8 mouse cellular contexts compared by ENCODE assay signal in genomic region chr16:59639102-59639691, GRCm38 (mm10). TPM values are rescaled to one million over a fixed set of nuclear protein-coding genes. Genes with fewer than 3 reads are reported as not detected.
DNase-seq lines count a peak whose midpoint lies in the region; ATAC-seq and TF ChIP-seq lines count a peak whose summit lies in the region.

Gene Arl6 (minus strand): TSS chr16:59639391.

- peak; percentile 95 for ATAC-seq in erythroblast, adult 5-6 weeks (replicated peaks; ENCODE audit: low FRiP score, poor library complexity, severe bottlenecking)
- ATAC-seq in limb, embryonic 13.5 days (ENCODE audit: low FRiP score, low read depth), result peak; percentile 98
- ATAC-seq in midbrain, embryonic 15.5 days (replicated peaks), result peak; percentile 99

- peaks cover 4% of the 10 kb centered on the region; the same call in 1 of the 2 replicates for H3K27me3 ChIP-seq in limb, embryonic 13.5 days
- no peaks in the 10 kb centered on the region for H3K27me3 ChIP-seq in midbrain, embryonic 15.5 days (replicated peaks)

- peaks cover 9% of the 10 kb centered on the region; the same call in 1 of the 2 replicates for H3K4me1 ChIP-seq in limb, embryonic 13.5 days
- peaks cover 7% of the 10 kb centered on the region for H3K4me1 ChIP-seq in midbrain, embryonic 15.5 days

- peak; percentile 29; the same call in 1 of the 2 replicates for TF ChIP-seq POLR2A in brain, embryonic 14.5 days (IDR thresholded peaks at IDR 0.05; ENCODE audit: borderline replicate concordance, extremely low read depth, insufficient read depth, insufficient read length, poor library complexity, severe bottlenecking)

- no peaks in the 10 kb centered on the region for H3K9me3 ChIP-seq in limb, embryonic 13.5 days
- no peaks in the 10 kb centered on the region for H3K9me3 ChIP-seq in midbrain, embryonic 15.5 days

- H3K4me2 ChIP-seq in limb, embryonic 13.5 days (replicated peaks), result peak within 1 kb of the TSS; percentile 73
- peak within 1 kb of the TSS; percentile 61 for H3K4me2 ChIP-seq in midbrain, embryonic 15.5 days

- peak; percentile 97 for DNase-seq in A20 (ENCODE audit: low read depth, low spot score)
- DNase-seq in brain, embryonic 14.5 days (ENCODE audit: low read depth), result peak; percentile 98
- DNase-seq in heart, adult 9 months (ENCODE audit: low spot score in 2 of 2), result peak; percentile 91 to 94
- peak; percentile 95 for DNase-seq in kidney, adult 9 months
- DNase-seq in spleen, adult 18-20 months, result peak; percentile 88 to 94

- H3K9ac ChIP-seq in limb, embryonic 13.5 days, result peak within 1 kb of the TSS; percentile 75
- peak within 1 kb of the TSS; percentile 80 for H3K9ac ChIP-seq in midbrain, embryonic 15.5 days

- TF ChIP-seq CTCF in brain, embryonic 14.5 days (IDR thresholded peaks at IDR 0.05; ENCODE audit: borderline replicate concordance, extremely low read depth, insufficient read depth, insufficient read length), result no peak

- H3K36me3 ChIP-seq in limb, embryonic 13.5 days, result 0 out of 2 replicates have a peak, but pooled peaks cover 3% of the 10 kb centered on the region
- H3K36me3 ChIP-seq in midbrain, embryonic 15.5 days (replicated peaks), result no peaks in the 10 kb centered on the region

- H3K4me3 ChIP-seq in limb, embryonic 13.5 days, result peak within 1 kb of the TSS; percentile 72
- peak within 1 kb of the TSS; percentile 92 for H3K4me3 ChIP-seq in midbrain, embryonic 15.5 days

- H3K27ac ChIP-seq in limb, embryonic 13.5 days, result peak within 1 kb of the TSS; percentile 98
- peak within 1 kb of the TSS; percentile 100 for H3K27ac ChIP-seq in midbrain, embryonic 15.5 days

- WGBS in limb, embryonic 13.5 days, result under 1% methylated on average over 46 of the region's 46 CpGs
- WGBS in midbrain, embryonic 15.5 days, result under 1% methylated on average over 45 of the region's 46 CpGs

RNA-seq across cellular contexts. Expression of gene Arl6, which starts in this region (rescaled TPM):
- 20.7 and 24.3 TPM in 2 replicates for polyA plus RNA-seq in brain, embryonic 14.5 days (2012; rRNA removed)
- 0.63 and 2.7 TPM in 2 replicates for total RNA-seq in erythroblast, adult 5-6 weeks (2015; ENCODE audit: low replicate concordance)
- not detected in 2 replicates for total RNA-seq in erythroblast, adult 5-6 weeks (2017; ENCODE audit: low replicate concordance)
- 33.6 and 35.2 TPM in 2 replicates for polyA plus RNA-seq in limb, embryonic 13.5 days (2015; fragmentation: Nextera tagmentation; extraction: Ambion mirVana)
- polyA plus RNA-seq in midbrain, embryonic 15.5 days (2015; fragmentation: Nextera tagmentation; extraction: Ambion mirVana), result 48.8 and 51.2 TPM in 2 replicates

Comparison
In these comparisons a context has a peak if more than half of its experiments do, and no peak if none do; other contexts are left out.
1. Peak in every context shown above with its lines: DNase-seq, ATAC-seq, H3K4me3 ChIP-seq and H3K27ac ChIP-seq.